Mouse (Mus musculus) G1E (cell line): ENCODE measurements around the gene Gm10197.

Experiments
- CTCF ChIP-seq: IDR thresholded peaks from 2 replicates; pipeline ENCODE4 v1.5.1; 2012; ENCODE audit warnings: low read depth, low read length, inconsistent platforms, mixed read lengths
- GATA1 ChIP-seq: IDR thresholded peaks from 2 replicates; pipeline ENCODE4 v1.6.1; 2012; ENCODE audit warnings: borderline replicate concordance, low read length, inconsistent platforms, mixed read lengths
- POLR2AphosphoS5 ChIP-seq: IDR thresholded peaks from 2 replicates; pipeline ENCODE4 v1.6.1; 2012; ENCODE audit warnings: low read depth, low read length, inconsistent platforms; ENCODE audit not compliant: insufficient replicate concordance
- TAL1 ChIP-seq: conservative IDR thresholded peaks from 2 replicates; pipeline ENCODE4 v1.6.1; 2012; ENCODE audit warnings: low read depth, low read length, inconsistent platforms, mixed read lengths

GRCm38 (mm10) chr19:53373570-53373969 is 2.0 kb upstream of the Gm10197 start:
- TF ChIP-seq GATA1 (no peak), CTCF (no peak), TAL1 (no peak), POLR2AphosphoS5 (no peak)
